Mouse (Mus musculus) thymus, adult 2 months (tissue): ENCODE results near the gene Gm20388.

ENCODE experiments used
- CTCF ChIP-seq: fragments of 200-500 bp; IDR thresholded peaks from 2 replicates; pipeline ENCODE4 v1.5.1; 2012; ENCODE audit warnings: mild to moderate bottlenecking, control low read depth, low read length, moderate library complexity, borderline replicate concordance; ENCODE audit not compliant: control insufficient read depth, poor library complexity, insufficient read depth; ENCODE audit errors: extremely low read depth
- POLR2A ChIP-seq: fragments of 200-500 bp; IDR thresholded peaks from 2 replicates; pipeline ENCODE4 v1.6.1; 2012; ENCODE audit warnings: mild to moderate bottlenecking, low read length, control low read depth, moderate library complexity; ENCODE audit not compliant: control insufficient read depth, poor library complexity, insufficient read depth; ENCODE audit errors: extremely low read depth

DNA sequence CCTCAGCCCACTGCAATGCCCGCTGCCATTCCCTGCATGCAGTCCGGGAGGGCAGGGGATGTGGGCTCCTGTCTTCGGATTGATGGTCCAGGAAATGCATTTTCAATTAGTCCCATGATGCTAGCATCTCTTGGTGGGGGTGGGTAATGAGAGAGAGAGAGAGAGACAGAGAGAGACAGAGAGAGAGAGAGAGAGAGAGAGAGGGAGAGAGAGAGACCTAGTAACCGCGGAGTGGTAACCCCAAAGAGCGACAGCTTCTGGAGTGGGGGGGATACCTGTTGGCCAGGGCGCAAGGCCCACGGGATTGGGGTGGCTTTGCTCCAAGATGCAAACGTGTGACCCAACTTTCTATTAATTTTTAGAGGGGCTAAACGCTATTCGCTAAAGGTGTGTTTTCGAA is 1818.7 kb downstream of the Gm20388 start, which contains the start of gene Jph3:
- TF ChIP-seq POLR2A (no peak), CTCF (no peak)
